Mouse (Mus musculus) lung, postnatal 0 days (tissue): ENCODE results near the gene Uvssa. TPM values are rescaled to one million over a fixed set of nuclear protein-coding genes. Genes with fewer than 3 reads are reported as not detected.

Experiments
- ATAC-seq: fragments of 200-750 bp; cut with Nextera tagmentation; 2 replicates; pipeline ENCODE4 v1.8.0; 2017; ENCODE audit warnings: moderate library complexity
- DNase-seq: peaks from one replicate; pipeline ENCODE4 v3.0.0-alpha.2; 2016; ENCODE audit warnings: low spot score
- H3K27ac ChIP-seq: fragments of 300-500 bp; sonication (generic); 2 replicates; pipeline ENCODE4 v1.5.1; 2014; ENCODE audit warnings: antibody characterized with exemption, mild to moderate bottlenecking, low read length, mixed read lengths
- H3K27me3 ChIP-seq: fragments of 300-500 bp; sonication (generic); replicated peaks from 2 replicates; pipeline ENCODE4 v1.6.1; 2014; ENCODE audit warnings: low read length, mixed read lengths; ENCODE audit not compliant: insufficient read depth
- H3K36me3 ChIP-seq: fragments of 300-500 bp; sonication (generic); 2 replicates; pipeline ENCODE4 v1.6.1; 2014; ENCODE audit warnings: low read length, mixed read lengths; ENCODE audit not compliant: insufficient read depth
- H3K4me1 ChIP-seq: fragments of 300-500 bp; sonication (generic); 2 replicates; pipeline ENCODE4 v1.6.1; 2014; ENCODE audit warnings: antibody characterized with exemption, low read depth, low read length, mixed read lengths; ENCODE audit not compliant: insufficient read depth
- H3K4me2 ChIP-seq: fragments of 300-500 bp; sonication (generic); replicated peaks from 2 replicates; pipeline ENCODE4 v1.6.1; 2014; ENCODE audit warnings: low read depth, mild to moderate bottlenecking, low read length, moderate library complexity, mixed read lengths
- H3K4me3 ChIP-seq: fragments of 300-500 bp; sonication (generic); 2 replicates; pipeline ENCODE4 v1.5.1; 2014; ENCODE audit warnings: low read depth, low read length
- H3K9ac ChIP-seq: fragments of 300-500 bp; sonication (generic); replicated peaks from 2 replicates; pipeline ENCODE4 v1.6.1; 2014; ENCODE audit warnings: low read depth, mild to moderate bottlenecking
- H3K9me3 ChIP-seq: fragments of 300-500 bp; sonication (generic); 2 replicates; pipeline ENCODE4 v1.6.1; 2016; ENCODE audit warnings: low read length, mixed read lengths
- CTCF ChIP-seq: IDR thresholded peaks from 2 replicates; pipeline ENCODE4 v1.5.1; 2016; ENCODE audit warnings: antibody characterized with exemption, mild to moderate bottlenecking
- EP300 ChIP-seq: IDR thresholded peaks from 2 replicates; pipeline ENCODE4 v1.6.1; 2016; ENCODE audit warnings: antibody characterized with exemption, mild to moderate bottlenecking, control low read depth
- WGBS: fragments of 180-500 bp; shearing (Covaris S2); extraction: QIAGEN DNeasy Blood & Tissue Kit; methylation state at CpG from one replicate; pipeline ENCODE4 v1.1.7; 2014; 5-methylcytosine and 5-hydroxymethylcytosine counted together
- polyA plus RNA-seq: library from polyadenylated mRNA; unstranded; fragments of >200 nt; fragmentation: Nextera tagmentation; extraction: Ambion mirVana; gene quantifications from 2 replicates; pipeline ENCODE4 v1.2.1, GENCODE M21; 2015

Uvssa gene
- polyA plus RNA-seq, 1 experiment from 2014 or later, result 7.2 TPM

DNA sequence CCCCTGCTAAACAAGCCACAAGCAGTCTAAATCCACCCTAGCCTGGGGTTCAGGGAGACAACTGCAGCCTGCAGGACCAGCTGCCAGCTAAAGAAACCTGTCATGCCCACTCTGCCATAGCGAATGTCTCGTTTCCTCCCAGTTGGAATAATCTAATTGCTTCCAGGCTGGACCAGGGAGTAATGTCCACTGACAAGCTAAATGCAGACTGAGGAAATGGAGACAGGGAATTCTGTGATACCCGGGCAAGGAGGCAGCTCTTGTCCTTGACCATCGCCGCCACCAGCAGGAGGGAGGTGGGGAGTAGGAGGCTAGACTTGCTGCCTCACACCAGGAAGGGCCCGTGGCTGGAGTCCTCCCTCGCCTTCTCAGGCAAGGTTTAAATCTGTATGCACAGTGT is 86.0 kb downstream of the Uvssa start:
- ATAC-seq (no peak), DNase-seq (no peak)
- no peaks in the 10 kb centered on the region for H3K36me3 ChIP-seq
- H3K27me3 ChIP-seq, result no peaks in the 10 kb centered on the region
- no peak for TF ChIP-seq EP300
- no peak for TF ChIP-seq CTCF
- H3K27ac ChIP-seq, result no peak overlapping the region
- no peaks in the 10 kb centered on the region for H3K9me3 ChIP-seq
- no peak overlapping the region for H3K9ac ChIP-seq
- no peak overlapping the region for H3K4me3 ChIP-seq
- no peak overlapping the region for H3K4me2 ChIP-seq
- WGBS, result 56% methylated on average over 7 of the region's 7 CpGs
- no peaks in the 10 kb centered on the region for H3K4me1 ChIP-seq

DNA sequence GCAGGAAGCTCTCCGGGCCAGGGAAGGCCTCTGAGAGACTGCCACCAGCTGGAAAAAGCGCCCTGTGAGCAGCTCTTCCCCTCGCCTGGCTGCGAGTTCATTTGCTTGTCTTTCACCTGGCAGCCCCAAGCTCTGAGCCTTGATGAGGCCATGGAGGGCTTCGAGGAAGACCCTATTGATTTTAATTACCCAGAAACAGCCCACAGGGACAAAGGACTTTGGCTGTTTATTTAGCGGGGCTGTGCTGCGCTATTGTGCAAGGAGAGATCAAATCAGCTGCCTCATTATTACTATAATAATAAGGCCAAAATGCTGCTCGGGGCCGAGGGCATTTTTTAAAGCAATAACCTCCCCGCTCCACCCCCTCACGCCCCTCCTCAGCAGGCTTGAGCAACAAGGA is 87.1 kb downstream of the Uvssa start:
- no peak overlapping the region for H3K9ac ChIP-seq
- no peak for DNase-seq
- no peaks in the 10 kb centered on the region for H3K27me3 ChIP-seq
- no peak overlapping the region for H3K4me2 ChIP-seq
- no peak overlapping the region for H3K4me3 ChIP-seq
- WGBS, result 58% methylated on average over 11 of the region's 11 CpGs
- no peaks in the 10 kb centered on the region for H3K36me3 ChIP-seq
- no peaks in the 10 kb centered on the region for H3K9me3 ChIP-seq
- H3K27ac ChIP-seq, result no peak overlapping the region
- no peak for ATAC-seq
- TF ChIP-seq EP300 (no peak), CTCF (no peak)
- H3K4me1 ChIP-seq, result no peaks in the 10 kb centered on the region

Other genes starting within 250 kb of the Uvssa start
- 89.5 and 111 TPM in 2 replicates for gene Spon2, start 160.1 kb upstream of the Uvssa start, polyA plus RNA-seq
- gene Ctbp1, start 103.6 kb upstream of the Uvssa start, polyA plus RNA-seq, result 193 and 194 TPM in 2 replicates
- gene Maea, start 43.0 kb upstream of the Uvssa start, polyA plus RNA-seq, result 93.6 and 96.0 TPM in 2 replicates
- gene Nkx1-1, start 55.4 kb downstream of the Uvssa start, polyA plus RNA-seq, result not detected in 2 replicates